ENCODE assay signal across 9 mouse cellular contexts in the genomic region with DNA sequence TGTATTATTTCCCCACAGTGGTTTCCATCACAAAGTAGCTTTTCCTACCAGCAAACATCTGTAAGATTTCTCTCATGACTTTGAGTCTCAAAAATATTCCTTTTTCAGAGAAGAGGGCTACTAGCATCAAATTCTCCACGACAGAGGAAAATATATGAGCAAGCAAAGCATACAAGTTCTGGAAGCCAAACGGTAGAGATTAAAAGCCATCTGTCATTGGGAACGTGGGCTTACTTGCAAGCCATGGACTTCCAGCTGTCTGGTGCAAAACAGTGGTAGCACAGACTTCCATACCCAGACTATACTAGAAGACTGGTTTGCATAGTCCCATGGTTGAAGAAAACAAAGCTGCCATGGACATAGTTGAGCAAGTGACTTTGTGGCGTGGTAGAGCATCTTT.
"Had no signal": no experiment of that assay in that cellular context is flagged by ENCODE, and none has a peak within 500 bp of the region (broad histone marks: within the 10 kb centered on the region; RNA-seq: fewer than 3 reads in every experiment).

No protein-coding gene starts in this region.

- DNase-seq: kidney, adult 18-20 months; kidney, postnatal 10 days; kidney, postnatal 4 days; lung, adult 2 months; lung, postnatal 36 days; midbrain, embryonic 14.5 days; thymus, adult 2 months; thymus, postnatal 25 days had no signal

- ATAC-seq: lung, postnatal 0 days had no signal
